Mouse (Mus musculus) myocyte (in vitro differentiated cells): ENCODE results near the gene Gm45062. TPM values are rescaled to one million over a fixed set of nuclear protein-coding genes. Genes with fewer than 3 reads are reported as not detected.
"Not testable (repeated sequence)": the region's sequence is repeated elsewhere in the genome, so short reads cannot be mapped to it uniquely, and the experiment has no call there.

ENCODE experiments used
- H3K27me3 ChIP-seq: one replicate; pipeline ENCODE4 v1.6.1; 2011; ENCODE audit not compliant: control insufficient read depth, insufficient read depth, insufficient read length
- H3K36me3 ChIP-seq: one replicate; pipeline ENCODE4 v1.6.1; 2011; ENCODE audit not compliant: control insufficient read depth, insufficient read depth
- H3K4me2 ChIP-seq: one replicate; pipeline ENCODE4 v1.6.1; 2011; ENCODE audit warnings: low read depth, control low read depth
- H3K4me3 ChIP-seq: one replicate; pipeline ENCODE4 v1.5.1; 2011; ENCODE audit warnings: mild to moderate bottlenecking, control low read depth, moderate library complexity
- H3K79me2 ChIP-seq: one replicate; pipeline ENCODE4 v1.6.1; 2011; ENCODE audit not compliant: control insufficient read depth, insufficient read depth
- H3ac ChIP-seq: one replicate; pipeline ENCODE4 v1.6.1; 2011; ENCODE audit not compliant: control insufficient read depth, insufficient read length
- CEBPB ChIP-seq: IDR thresholded peaks from 2 replicates; pipeline ENCODE4 v1.6.1; 2011; ENCODE audit warnings: mild to moderate bottlenecking, moderate library complexity; ENCODE audit not compliant: poor library complexity, insufficient read depth, severe bottlenecking
- E2F4 ChIP-seq: IDR thresholded peaks from one replicate; pipeline ENCODE4 v1.6.1; 2011; ENCODE audit warnings: mild to moderate bottlenecking, control low read depth, moderate library complexity; ENCODE audit not compliant: insufficient read depth
- MAX ChIP-seq: IDR thresholded peaks from one replicate; pipeline ENCODE4 v1.6.1; 2011; ENCODE audit warnings: low read depth, mild to moderate bottlenecking, control low read depth
- MYOD1 ChIP-seq, 3 experiments: IDR thresholded peaks; one replicate each; pipeline ENCODE4 v1.6.1; 2011; ENCODE audit warnings: control low read depth in 2 of 3, low read depth in 2 of 3, mild to moderate bottlenecking in 2 of 3, moderate library complexity in 1 of 3; ENCODE audit not compliant: insufficient read length in 2 of 3, control insufficient read depth in 1 of 3
- MYOG ChIP-seq, 3 experiments: IDR thresholded peaks; one replicate each; pipeline ENCODE4 v1.6.1; 2011; ENCODE audit warnings: control low read depth in 2 of 3, low read depth in 2 of 3, mild to moderate bottlenecking in 2 of 3; ENCODE audit not compliant: insufficient read length in 2 of 3, control insufficient read depth in 1 of 3, insufficient read depth in 1 of 3
- POLR2A ChIP-seq: IDR thresholded peaks from one replicate; pipeline ENCODE4 v1.6.1; 2011; ENCODE audit warnings: low read depth, mild to moderate bottlenecking, control low read depth, moderate library complexity; ENCODE audit not compliant: insufficient read length
- POLR2AphosphoS2 ChIP-seq: IDR thresholded peaks from one replicate; pipeline ENCODE4 v1.6.1; 2011; ENCODE audit warnings: low read depth, control low read depth; ENCODE audit not compliant: insufficient read length
- REST ChIP-seq: IDR thresholded peaks from one replicate; pipeline ENCODE4 v1.6.1; 2011; ENCODE audit warnings: mild to moderate bottlenecking, control low read depth, moderate library complexity; ENCODE audit not compliant: insufficient read depth, insufficient read length
- SRF ChIP-seq: IDR thresholded peaks from one replicate; pipeline ENCODE4 v1.6.1; 2011; ENCODE audit warnings: low read depth; ENCODE audit not compliant: control insufficient read depth, insufficient read length
- TCF12 ChIP-seq: IDR thresholded peaks from one replicate; pipeline ENCODE4 v1.6.1; 2011; ENCODE audit warnings: mild to moderate bottlenecking, control low read depth; ENCODE audit not compliant: poor library complexity, insufficient read depth, severe bottlenecking
- TCF3 ChIP-seq: IDR thresholded peaks from one replicate; pipeline ENCODE4 v1.6.1; 2011; ENCODE audit warnings: low read depth, control low read depth; ENCODE audit not compliant: insufficient read length
- USF1 ChIP-seq: IDR thresholded peaks from one replicate; pipeline ENCODE4 v1.6.1; 2011; ENCODE audit warnings: low read depth, mild to moderate bottlenecking, control low read depth, moderate library complexity
- polyA plus RNA-seq: library from polyadenylated mRNA; unstranded; fragments of >200 nt; fragmentation: generic; extraction: Trizol; gene quantifications from one replicate; pipeline ENCODE4 v1.2.1, GENCODE M21; 2012; ENCODE audit warnings: missing spikeins

Gene Gm45062
- polyA plus RNA-seq, 1 experiment, result 0.71 TPM

GRCm38 (mm10) chr6:8316201-8316600 lies 57.0 kb downstream of the Gm45062 start:
- no peak overlapping the region for H3K4me2 ChIP-seq

DNA sequence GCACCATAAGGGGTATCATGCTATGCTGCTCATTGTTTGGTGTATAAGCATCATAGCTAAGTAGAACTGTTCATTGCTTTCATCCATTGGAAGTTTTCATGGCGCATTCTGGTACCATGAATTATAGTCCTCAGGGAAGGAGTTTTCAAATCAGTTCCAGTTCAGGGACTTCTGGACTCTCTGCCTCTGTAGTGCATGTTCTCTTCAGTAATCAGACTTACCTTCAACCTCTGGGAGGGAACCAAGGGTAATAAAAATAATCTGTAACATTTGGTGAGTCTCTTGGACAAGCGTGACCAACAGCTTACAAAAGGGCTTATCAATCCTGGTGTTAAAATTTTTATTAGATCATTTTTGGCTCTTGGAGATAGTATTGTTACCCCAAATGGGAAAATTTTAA lies 60.3 kb downstream of the Gm45062 start:
- no peaks in the 10 kb centered on the region for H3K79me2 ChIP-seq
- H3K4me2 ChIP-seq, result no peak overlapping the region
- no peak overlapping the region for H3K4me3 ChIP-seq
- H3K36me3 ChIP-seq, result no peaks in the 10 kb centered on the region
- no peaks in the 10 kb centered on the region for H3K27me3 ChIP-seq
- no peak overlapping the region for H3ac ChIP-seq
- TF ChIP-seq SRF (no peak), CEBPB (no peak), MYOD1 (IDR thresholded peaks at IDR 0.05; ENCODE audit: control insufficient read depth in 1 of 3, insufficient read length in 2 of 3, low read depth in 2 of 3) (no peak), REST (no peak), MYOG (IDR thresholded peaks at IDR 0.05; ENCODE audit: control insufficient read depth in 1 of 3, insufficient read depth in 1 of 3, insufficient read length in 2 of 3, low read depth in 2 of 3) (no peak), USF1 (no peak), POLR2A (no peak), POLR2AphosphoS2 (no peak), MAX (no peak), E2F4 (no peak), TCF3 (no peak), TCF12 (no peak)

More at GRCm38 (mm10) chr6:8316201-8316600, 57.0 kb downstream of the Gm45062 start:
- Histone ChIP-seq H3ac (no peak overlapping the region), H3K4me3 (no peak overlapping the region), H3K27me3 (no peaks in the 10 kb centered on the region), H3K79me2 (no peaks in the 10 kb centered on the region), H3K36me3 (no peaks in the 10 kb centered on the region)
- TF ChIP-seq POLR2AphosphoS2, result no peak
- no peak for TF ChIP-seq POLR2A
- TF ChIP-seq USF1, result no peak
- TF ChIP-seq MYOD1 (IDR thresholded peaks at IDR 0.05; ENCODE audit: control insufficient read depth in 1 of 3, insufficient read length in 2 of 3, low read depth in 2 of 3), result no peak
- TF ChIP-seq SRF, result no peak
- TF ChIP-seq REST, result no peak
- no peak for TF ChIP-seq TCF12
- no peak for TF ChIP-seq CEBPB
- TF ChIP-seq TCF3, result no peak

- H3K4me3 ChIP-seq, H3K36me3 ChIP-seq, H3K79me2 ChIP-seq, H3ac ChIP-seq, H3K4me2 ChIP-seq, H3K27me3 ChIP-seq: not testable (repeated sequence)
These were observed 72.2 kb downstream of the Gm45062 start for GRCm38 (mm10) chr6:8331496-8331895.

GRCm38 (mm10) chr6:8333380-8333779 lies 74.1 kb downstream of the Gm45062 start:
- H3K36me3 ChIP-seq, result no peaks in the 10 kb centered on the region
- no peak overlapping the region for H3ac ChIP-seq
- H3K4me2 ChIP-seq, result no peak overlapping the region
- no peaks in the 10 kb centered on the region for H3K79me2 ChIP-seq
- no peak overlapping the region for H3K4me3 ChIP-seq
- TF ChIP-seq POLR2A, result no peak
- TF ChIP-seq TCF12, result no peak
- no peak for TF ChIP-seq CEBPB
- TF ChIP-seq USF1, result no peak
- TF ChIP-seq MYOG (IDR thresholded peaks at IDR 0.05; ENCODE audit: control insufficient read depth in 1 of 3, insufficient read depth in 1 of 3, insufficient read length in 2 of 3, low read depth in 2 of 3), result no peak
- TF ChIP-seq REST, result no peak
- TF ChIP-seq MAX, result no peak
- TF ChIP-seq E2F4, result no peak
- TF ChIP-seq MYOD1 (IDR thresholded peaks at IDR 0.05; ENCODE audit: control insufficient read depth in 1 of 3, insufficient read length in 2 of 3, low read depth in 2 of 3), result no peak
- TF ChIP-seq SRF, result no peak
- TF ChIP-seq TCF3, result no peak
- TF ChIP-seq POLR2AphosphoS2, result no peak
- H3K27me3 ChIP-seq, result no peaks in the 10 kb centered on the region

DNA sequence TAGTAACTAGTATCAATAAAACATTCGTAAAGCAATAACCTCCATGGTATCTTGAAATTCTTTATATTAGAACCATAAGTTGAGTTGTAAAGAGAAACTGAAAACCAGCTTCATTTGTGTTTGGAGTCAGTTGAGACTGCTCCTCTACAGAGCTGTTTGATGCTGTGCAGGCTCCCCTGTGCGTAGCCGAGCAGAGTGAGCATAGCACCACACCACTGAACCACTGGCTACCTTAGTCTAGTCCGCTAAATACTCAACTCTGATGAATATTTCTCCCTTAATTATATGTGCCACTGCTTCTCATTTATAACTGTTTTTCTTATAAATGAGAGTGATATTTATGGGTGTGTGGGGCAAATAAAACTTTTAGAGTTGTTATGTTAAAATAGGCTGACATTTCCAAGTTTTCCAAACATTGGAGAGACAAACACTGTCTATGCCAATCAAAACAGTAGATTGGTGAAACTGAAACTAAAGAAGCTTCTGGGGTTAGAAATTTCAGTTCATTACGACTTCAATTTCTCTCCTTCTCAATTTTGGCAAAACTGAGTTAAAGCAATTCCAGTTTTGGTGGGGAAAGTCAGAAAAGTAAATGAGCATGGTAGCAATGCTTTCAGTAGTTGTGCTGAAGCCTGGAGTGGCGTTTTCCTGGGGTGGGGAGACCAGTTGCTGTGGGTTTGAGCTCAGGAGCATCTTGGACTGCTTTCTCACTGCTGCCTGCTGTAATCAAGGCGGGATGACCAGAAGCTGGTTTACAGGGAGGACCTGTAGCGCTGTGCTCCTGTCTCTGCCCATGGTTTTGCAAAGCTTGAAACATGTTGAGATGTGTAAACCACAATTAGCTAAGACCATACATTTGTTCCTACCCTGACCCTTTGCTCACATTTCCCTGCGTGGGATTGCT lies 77.5 kb downstream of the Gm45062 start:
- H3ac ChIP-seq, result no peak overlapping the region
- H3K4me3 ChIP-seq, result no peak overlapping the region
- TF ChIP-seq POLR2AphosphoS2 (no peak), MYOG (IDR thresholded peaks at IDR 0.05; ENCODE audit: control insufficient read depth in 1 of 3, insufficient read depth in 1 of 3, insufficient read length in 2 of 3, low read depth in 2 of 3) (no peak), MYOD1 (IDR thresholded peaks at IDR 0.05; ENCODE audit: control insufficient read depth in 1 of 3, insufficient read length in 2 of 3, low read depth in 2 of 3) (no peak), E2F4 (no peak), TCF3 (no peak), MAX (no peak), CEBPB (no peak), SRF (no peak), REST (no peak), TCF12 (no peak)
- no peaks in the 10 kb centered on the region for H3K79me2 ChIP-seq
- peak overlapping the region; percentile 74 for H3K4me2 ChIP-seq
- no peaks in the 10 kb centered on the region for H3K27me3 ChIP-seq
- no peaks in the 10 kb centered on the region for H3K36me3 ChIP-seq
